ENCODE assay signal across 10 mouse cellular contexts in genomic region chr7:123336322-123336721, GRCm38 (mm10). TPM values are rescaled to one million over a fixed set of nuclear protein-coding genes. Genes with fewer than 3 reads are reported as not detected.
DNase-seq lines count a peak whose midpoint lies in the region; ATAC-seq and TF ChIP-seq lines count a peak whose summit lies in the region.
"Had no signal": no experiment of that assay in that cellular context is flagged by ENCODE, and none has a peak within 500 bp of the region (broad histone marks: within the 10 kb centered on the region; RNA-seq: fewer than 3 reads in every experiment).

No protein-coding gene starts in this region.

- peaks cover 3% of the 10 kb centered on the region; the same call in 1 of the 2 replicates for H3K9me3 ChIP-seq in megakaryocyte, embryonic 14.5 days
- H3K9me3 ChIP-seq in heart, postnatal 0 days (replicated peaks; ENCODE audit: control insufficient read depth, low read length), result no peaks in the 10 kb centered on the region
- H3K9me3 ChIP-seq: forebrain, embryonic 10.5 days had no signal

- TF ChIP-seq EP300 in heart, postnatal 0 days (IDR thresholded peaks at IDR 0.05; ENCODE audit: low read depth), result no peak

- TF ChIP-seq CTCF in heart, postnatal 0 days (IDR thresholded peaks at IDR 0.05; ENCODE audit: low read depth), result no peak
- TF ChIP-seq CTCF in small intestine, adult 2 months (IDR thresholded peaks at IDR 0.05; ENCODE audit: extremely low read depth, insufficient read length, insufficient replicate concordance, low read depth, low read length), result no peak

- H3K9ac ChIP-seq in heart, postnatal 0 days (replicated peaks; ENCODE audit: low read depth, low read length), result no peak overlapping the region

- ATAC-seq in megakaryocyte, adult 5-6 weeks (ENCODE audit: poor library complexity, severe bottlenecking), result no peak
- 0 out of 2 replicates have a peak, but pooled peaks have one; percentile 33 for ATAC-seq in heart, postnatal 0 days (ENCODE audit: insufficient read depth, low read depth)
- no peak for ATAC-seq in inflammation-experienced regulatory T-cells, adult 6 months

- 79% methylated on average over 1 of the region's 1 CpGs for WGBS in heart, postnatal 0 days
- 26% methylated on average over 1 of the region's 1 CpGs for WGBS in small intestine, adult 2 months

- H3K4me1 ChIP-seq in megakaryocyte, embryonic 14.5 days, result peaks cover 72% of the 10 kb centered on the region
- H3K4me1 ChIP-seq in heart, postnatal 0 days (ENCODE audit: control insufficient read depth, insufficient read depth), result peaks cover 41% of the 10 kb centered on the region
- H3K4me1 ChIP-seq in small intestine, adult 2 months (ENCODE audit: control insufficient read depth, insufficient read depth, insufficient read length, low read length), result peaks cover 10% of the 10 kb centered on the region; the same call in 1 of the 2 replicates

- TF ChIP-seq POLR2A in small intestine, adult 2 months (IDR thresholded peaks at IDR 0.05; ENCODE audit: low read depth, low read length), result no peak

- peaks cover 25% of the 10 kb centered on the region for H3K36me3 ChIP-seq in megakaryocyte, embryonic 14.5 days (replicated peaks; ENCODE audit: low read length)
- no peaks in the 10 kb centered on the region for H3K36me3 ChIP-seq in heart, postnatal 0 days (replicated peaks; ENCODE audit: control insufficient read depth, insufficient read depth, low read length)
- peaks cover 2% of the 10 kb centered on the region; the same call in 1 of the 2 replicates for H3K36me3 ChIP-seq in small intestine, adult 2 months (ENCODE audit: control insufficient read depth, insufficient read depth, low read length)

- peak overlapping the region; percentile 23; the same call in 1 of the 2 replicates for H3K4me2 ChIP-seq in heart, postnatal 0 days (ENCODE audit: low read depth, low read length)

- DNase-seq in heart, adult 9 months (ENCODE audit: low spot score in 2 of 2), result peak; percentile 53 to 61
- DNase-seq in heart, postnatal 14 days, result no peak
- DNase-seq in heart, postnatal 0 days (ENCODE audit: low spot score), result peak; percentile 26
- DNase-seq in adrenal gland, adult (ENCODE audit: inconsistent age in 2 of 2, low spot score in 1 of 2), result no peak
- DNase-seq: gastrocnemius, postnatal 10 days had no signal

- intact Hi-C loops in heart, postnatal 14 days (cut with DNase I), result no loop called here

- peak overlapping the region; percentile 79 for H3K27ac ChIP-seq in heart, postnatal 0 days (ENCODE audit: low read depth)
- H3K27ac ChIP-seq in small intestine, adult 2 months (ENCODE audit: insufficient read depth, low read depth, low read length), result peak overlapping the region; percentile 49; the same call in 1 of the 2 replicates
- H3K27ac ChIP-seq: forebrain, embryonic 10.5 days had no signal

- H3K27me3 ChIP-seq in megakaryocyte, embryonic 14.5 days (replicated peaks), result no peaks in the 10 kb centered on the region
- no peaks in the 10 kb centered on the region for H3K27me3 ChIP-seq in heart, postnatal 0 days (ENCODE audit: control insufficient read depth, insufficient read depth, low read length)
- H3K27me3 ChIP-seq in small intestine, adult 2 months (ENCODE audit: control insufficient read depth, insufficient read depth, low read length), result no peaks in the 10 kb centered on the region

- H3K4me3 ChIP-seq in megakaryocyte, embryonic 14.5 days (replicated peaks), result peak overlapping the region; percentile 56
- H3K4me3 ChIP-seq in heart, postnatal 0 days (ENCODE audit: low read depth, low read length), result no peak overlapping the region
- no peak overlapping the region for H3K4me3 ChIP-seq in small intestine, adult 2 months (ENCODE audit: low read depth, low read length)
- H3K4me3 ChIP-seq: forebrain, embryonic 10.5 days had no signal

RNA-seq across cellular contexts. Expression of gene Lcmt1, which starts 33.3 kb away (rescaled TPM):
- 10 to 100 TPM; 25.0 to 25.3 TPM for total RNA-seq in heart, postnatal 14 days (2021)
- polyA plus RNA-seq in megakaryocyte, embryonic 14.5 days (2012; ENCODE audit: insufficient read depth, low replicate concordance), result 2.3 and 4.3 TPM in 2 replicates
- total RNA-seq in megakaryocyte, adult 5-6 weeks (2015), result 22.6 and 23.4 TPM in 2 replicates
- 30.1 and 37.4 TPM in 2 replicates for total RNA-seq in megakaryocyte, adult 5-6 weeks (2017)
- 12.4 and 14.7 TPM in 2 replicates for total RNA-seq in heart, postnatal 0 days (2014; rRNA removed; ENCODE audit: low replicate concordance)
- polyA plus RNA-seq in heart, postnatal 0 days (2015; fragmentation: Nextera tagmentation; extraction: Ambion mirVana), result 36.2 and 38.6 TPM in 2 replicates
- 21.5 and 21.6 TPM in 2 replicates for polyA plus RNA-seq in small intestine, adult 2 months (2012; rRNA removed)
- polyA plus RNA-seq in inflammation-experienced regulatory T-cells, adult 6 months (2017; shearing (Covaris generic)), result 10 to 100 TPM; 28.0 to 33.4 (median 30.3) TPM

RNA-seq across cellular contexts. Expression of gene Arhgap17, which starts 33.4 kb away (rescaled TPM):
- 10 to 100 TPM; 17.6 to 25.0 TPM for total RNA-seq in heart, postnatal 14 days (2021)
- polyA plus RNA-seq in megakaryocyte, embryonic 14.5 days (2012; ENCODE audit: insufficient read depth, low replicate concordance), result 51.0 and 54.9 TPM in 2 replicates
- 123 and 129 TPM in 2 replicates for total RNA-seq in megakaryocyte, adult 5-6 weeks (2015)
- 40.7 and 51.7 TPM in 2 replicates for total RNA-seq in megakaryocyte, adult 5-6 weeks (2017)
- total RNA-seq in heart, postnatal 0 days (2014; rRNA removed; ENCODE audit: low replicate concordance), result 8.9 and 11.4 TPM in 2 replicates
- polyA plus RNA-seq in heart, postnatal 0 days (2015; fragmentation: Nextera tagmentation; extraction: Ambion mirVana), result 6.4 and 7.1 TPM in 2 replicates
- 24.7 and 69.8 TPM in 2 replicates for polyA plus RNA-seq in small intestine, adult 2 months (2012; rRNA removed)
- polyA plus RNA-seq in inflammation-experienced regulatory T-cells, adult 6 months (2017; shearing (Covaris generic)), result 10 to 100 TPM; 19.5 to 23.4 (median 22.6) TPM

Comparison
In these comparisons a context has a peak if more than half of its experiments do, and no peak if none do; other contexts are left out.
1. DNase-seq: peak in heart, adult 9 months (2 of 2) and heart, postnatal 0 days (single experiment); none in heart, postnatal 14 days (0 of 2) and adrenal gland, adult (0 of 2).